ENCODE assay signal across 1 mouse cellular context in genomic region chr11:78574975-78575374, GRCm38 (mm10).
A peak's percentile ranks its signal among the peaks of the same experiment; 100 is the strongest.
TF ChIP-seq lines count a peak whose summit lies in the region.

No protein-coding gene starts in this region.

TF ChIP-seq in MEL, 35 proteins besides CTCF, POLR2A, EP300 and RAD21:
- TF ChIP-seq KAT2A (conservative IDR thresholded peaks at IDR 0.05; ENCODE audit: low read depth, low read length) (no peak), GATA1 (IDR thresholded peaks at IDR 0.05; ENCODE audit: low read depth, low read length) (0 out of 2 replicates have a peak, but pooled peaks have one; percentile 28)
